Mouse (Mus musculus) hindbrain, embryonic 14.5 days (tissue): ENCODE data around the gene Lrrc29. TPM values are rescaled to one million over a fixed set of nuclear protein-coding genes. Genes with fewer than 3 reads are reported as not detected.
A peak's percentile ranks its signal among the peaks of the same experiment; 100 is the strongest.

Experiments
- ATAC-seq: fragments of 200-750 bp; cut with Nextera tagmentation; 2 replicates; pipeline ENCODE4 v1.8.0; 2017; ENCODE audit warnings: moderate number of reproducible peaks, mild to moderate bottlenecking, moderate TSS enrichment, moderate library complexity; ENCODE audit not compliant: low FRiP score
- DNase-seq: peaks from one replicate; pipeline ENCODE4 v3.0.0-alpha.2; 2015; ENCODE audit warnings: low spot score
- H3K27ac ChIP-seq: fragments of 300-500 bp; sonication (generic); 2 replicates; pipeline ENCODE4 v1.5.1; 2014; ENCODE audit warnings: mild to moderate bottlenecking, moderate library complexity
- H3K27me3 ChIP-seq: fragments of 300-500 bp; sonication (generic); 2 replicates; pipeline ENCODE4 v1.6.1; 2014; ENCODE audit warnings: mild to moderate bottlenecking, low read length, mixed read lengths; ENCODE audit not compliant: control insufficient read depth, insufficient read depth
- H3K36me3 ChIP-seq: fragments of 300-500 bp; sonication (generic); replicated peaks from 2 replicates; pipeline ENCODE4 v1.6.1; 2014; ENCODE audit not compliant: control insufficient read depth, insufficient read depth
- H3K4me1 ChIP-seq: fragments of 300-500 bp; sonication (generic); replicated peaks from 2 replicates; pipeline ENCODE4 v1.6.1; 2014; ENCODE audit warnings: antibody characterized with exemption, low read length, mixed read lengths; ENCODE audit not compliant: control insufficient read depth, insufficient read depth
- H3K4me2 ChIP-seq: fragments of 300-500 bp; sonication (generic); replicated peaks from 2 replicates; pipeline ENCODE4 v1.6.1; 2014; ENCODE audit warnings: mild to moderate bottlenecking, moderate library complexity
- H3K4me3 ChIP-seq: fragments of 300-500 bp; sonication (generic); replicated peaks from 2 replicates; pipeline ENCODE4 v1.5.1; 2014; ENCODE audit warnings: mild to moderate bottlenecking, low read length
- H3K9ac ChIP-seq: fragments of 300-500 bp; sonication (generic); 2 replicates; pipeline ENCODE4 v1.6.1; 2014
- H3K9me3 ChIP-seq: fragments of 300-500 bp; sonication (generic); 2 replicates; pipeline ENCODE4 v1.6.1; 2016; ENCODE audit warnings: low read length; ENCODE audit not compliant: control insufficient read depth
- WGBS: fragments of 180-500 bp; shearing (Covaris S2); extraction: QIAGEN DNeasy Blood & Tissue Kit; methylation state at CpG from one replicate; pipeline ENCODE4 v1.1.7; 2014; 5-methylcytosine and 5-hydroxymethylcytosine counted together
- polyA plus RNA-seq: library from polyadenylated mRNA; unstranded; fragments of >200 nt; fragmentation: Nextera tagmentation; extraction: Ambion mirVana; gene quantifications from 2 replicates; pipeline ENCODE4 v1.2.1, GENCODE M21; 2014

Gene Lrrc29
- polyA plus RNA-seq, 1 experiment from 2014 or later = 0.92 TPM

GRCm38 (mm10) chr8:105306146-105306691 is 19.9 kb downstream of the Lrrc29 start:
- Histone ChIP-seq H3K4me2 (peak overlapping the region; percentile 47), H3K9ac (0 out of 2 replicates have a peak overlapping the region, but pooled peaks have one; percentile 13), H3K9me3 (no peaks in the 10 kb centered on the region), H3K27me3 (no peaks in the 10 kb centered on the region), H3K4me3 (no peak overlapping the region), H3K36me3 (peaks cover 84% of the 10 kb centered on the region), H3K27ac (no peak overlapping the region), H3K4me1 (peaks cover 10% of the 10 kb centered on the region)
- WGBS = 50% methylated on average over 5 of the region's 5 CpGs
- DNase-seq (no peak), ATAC-seq (no peak)

DNA sequence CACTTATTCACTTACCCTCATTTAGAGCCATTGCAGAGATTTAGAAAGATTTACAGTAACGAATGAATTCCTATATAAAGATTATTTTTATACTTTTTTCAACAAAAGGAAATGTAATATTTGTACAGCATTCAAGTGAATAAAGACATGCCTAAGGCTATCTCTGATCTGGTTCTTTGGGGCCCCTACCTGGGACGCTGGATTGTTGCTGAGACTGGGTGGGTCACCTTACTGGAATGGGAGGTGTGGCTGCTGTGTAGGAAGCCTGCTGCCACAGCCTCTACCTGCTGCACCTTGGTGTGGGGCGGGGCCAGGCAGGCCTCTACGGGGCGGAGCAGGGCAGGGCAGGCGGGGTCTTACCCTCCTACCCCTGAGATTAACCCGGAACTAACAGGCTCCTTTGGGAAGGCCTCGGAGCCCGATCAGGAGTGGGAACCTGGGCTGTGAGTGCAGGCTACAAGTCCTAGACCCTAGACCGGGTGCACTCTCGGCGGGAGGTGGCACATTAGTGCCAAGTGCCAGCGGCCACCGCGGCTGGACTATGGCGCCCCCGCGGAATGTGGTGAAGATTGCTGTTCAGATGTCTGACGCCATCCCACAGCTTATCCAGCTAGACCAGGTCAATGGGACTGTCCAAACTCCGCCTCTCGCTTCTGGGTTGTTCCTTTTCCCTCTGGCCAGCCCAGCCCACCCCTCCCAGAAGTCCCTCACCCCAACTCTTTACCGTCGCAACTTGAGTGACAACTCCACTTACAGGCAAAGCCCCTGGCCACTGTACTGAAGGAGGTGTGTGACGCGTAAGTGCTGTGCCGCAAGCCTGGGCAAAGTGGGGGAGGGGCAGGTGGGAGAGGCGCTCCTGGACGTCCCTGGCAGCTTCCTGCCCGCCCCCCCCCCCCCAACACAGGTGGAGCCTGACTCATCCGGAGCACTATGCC is 20.6 kb downstream of the Lrrc29 start, which contains the start of gene Elmo3:
Gene Elmo3, plus strand, starts transcription at position 391 of the 935 bp plus-strand sequence.
- H3K4me2 ChIP-seq = peak within 1 kb of the TSS; percentile 47
- H3K4me3 ChIP-seq = peak within 1 kb of the TSS; percentile 12; the same call in 1 of the 2 replicates
- H3K27me3 ChIP-seq = no peaks in the 10 kb centered on the region
- 7% methylated on average over 30 of the region's 30 CpGs for WGBS
- peaks cover 86% of the 10 kb centered on the region for H3K36me3 ChIP-seq
- peak within 1 kb of the TSS; percentile 16; the same call in 1 of the 2 replicates for H3K27ac ChIP-seq
- peaks cover 10% of the 10 kb centered on the region for H3K4me1 ChIP-seq
- H3K9me3 ChIP-seq = no peaks in the 10 kb centered on the region
- DNase-seq (no peak), ATAC-seq (peak; percentile 45)
- H3K9ac ChIP-seq = peak within 1 kb of the TSS; percentile 13; the same call in 1 of the 2 replicates

GRCm38 (mm10) chr8:105304325-105305210 is 21.5 kb downstream of the Lrrc29 start:
- Histone ChIP-seq H3K4me3 (no peak overlapping the region), H3K27me3 (no peaks in the 10 kb centered on the region), H3K9ac (no peak overlapping the region), H3K27ac (peak overlapping the region; percentile 16; the same call in 1 of the 2 replicates), H3K9me3 (no peaks in the 10 kb centered on the region), H3K4me1 (peaks cover 10% of the 10 kb centered on the region), H3K4me2 (no peak overlapping the region), H3K36me3 (peaks cover 87% of the 10 kb centered on the region)
- 68% methylated on average over 9 of the region's 9 CpGs for WGBS
- DNase-seq (no peak), ATAC-seq (no peak; the same call in 1 of the 2 replicates)

GRCm38 (mm10) chr8:105303874-105304273 is 22.2 kb downstream of the Lrrc29 start:
- no peak overlapping the region for H3K27ac ChIP-seq
- H3K4me3 ChIP-seq = no peak overlapping the region
- no peaks in the 10 kb centered on the region for H3K9me3 ChIP-seq
- ATAC-seq = no peak
- H3K4me1 ChIP-seq = peaks cover 13% of the 10 kb centered on the region
- no peaks in the 10 kb centered on the region for H3K27me3 ChIP-seq
- DNase-seq = no peak
- H3K36me3 ChIP-seq = peaks cover 82% of the 10 kb centered on the region
- WGBS = 84% methylated on average over 9 of the region's 9 CpGs
- no peak overlapping the region for H3K9ac ChIP-seq
- H3K4me2 ChIP-seq = no peak overlapping the region

DNA sequence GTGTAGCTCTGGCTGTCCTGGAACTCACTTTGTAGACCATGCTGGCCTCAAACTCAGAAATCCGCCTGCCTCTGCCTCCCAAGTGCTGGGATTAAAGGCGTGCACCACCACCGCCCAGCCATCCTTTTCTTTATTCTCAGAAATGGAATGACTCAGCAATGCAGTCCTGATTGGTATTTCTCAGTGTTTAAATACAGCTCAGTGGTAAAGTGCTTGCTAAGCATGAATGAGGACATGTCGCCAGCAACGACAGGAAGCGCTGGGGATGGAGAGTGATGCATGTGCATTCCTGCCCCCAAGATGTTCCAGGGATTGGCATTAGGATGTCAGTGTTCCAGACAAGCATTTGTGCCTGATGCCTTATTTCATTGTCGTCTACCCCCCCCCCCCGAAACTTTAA is 22.7 kb downstream of the Lrrc29 start:
- Histone ChIP-seq H3K4me2 (no peak overlapping the region), H3K27me3 (no peaks in the 10 kb centered on the region), H3K27ac (no peak overlapping the region), H3K9ac (no peak overlapping the region), H3K4me3 (no peak overlapping the region), H3K36me3 (peaks cover 77% of the 10 kb centered on the region), H3K4me1 (peaks cover 18% of the 10 kb centered on the region), H3K9me3 (no peaks in the 10 kb centered on the region)
- WGBS = 87% methylated on average over 8 of the region's 8 CpGs
- DNase-seq = no peak
- no peak for ATAC-seq

- H3K27ac ChIP-seq = no peak overlapping the region
- ATAC-seq = no peak
- WGBS = 96% methylated on average over 8 of the region's 8 CpGs
- DNase-seq = no peak
- H3K4me3 ChIP-seq = no peak overlapping the region
- peaks cover 17% of the 10 kb centered on the region for H3K4me1 ChIP-seq
- H3K9ac ChIP-seq = no peak overlapping the region
- no peaks in the 10 kb centered on the region for H3K9me3 ChIP-seq
- H3K36me3 ChIP-seq = peaks cover 56% of the 10 kb centered on the region
- H3K4me2 ChIP-seq = no peak overlapping the region
- no peaks in the 10 kb centered on the region for H3K27me3 ChIP-seq
Observed at GRCm38 (mm10) chr8:105299962-105300361, 26.1 kb downstream of the Lrrc29 start.

GRCm38 (mm10) chr8:105298351-105299252 is 27.5 kb downstream of the Lrrc29 start:
- H3K9ac ChIP-seq = peak overlapping the region; percentile 91
- peaks cover 42% of the 10 kb centered on the region for H3K36me3 ChIP-seq
- no peaks in the 10 kb centered on the region for H3K9me3 ChIP-seq
- 65% methylated on average over 18 of the region's 18 CpGs for WGBS
- peak overlapping the region; percentile 86 for H3K4me2 ChIP-seq
- H3K4me1 ChIP-seq = peaks cover 17% of the 10 kb centered on the region
- H3K27me3 ChIP-seq = no peaks in the 10 kb centered on the region
- DNase-seq (no peak), ATAC-seq (no peak)
- H3K27ac ChIP-seq = no peak overlapping the region
- H3K4me3 ChIP-seq = peak overlapping the region; percentile 91

DNA sequence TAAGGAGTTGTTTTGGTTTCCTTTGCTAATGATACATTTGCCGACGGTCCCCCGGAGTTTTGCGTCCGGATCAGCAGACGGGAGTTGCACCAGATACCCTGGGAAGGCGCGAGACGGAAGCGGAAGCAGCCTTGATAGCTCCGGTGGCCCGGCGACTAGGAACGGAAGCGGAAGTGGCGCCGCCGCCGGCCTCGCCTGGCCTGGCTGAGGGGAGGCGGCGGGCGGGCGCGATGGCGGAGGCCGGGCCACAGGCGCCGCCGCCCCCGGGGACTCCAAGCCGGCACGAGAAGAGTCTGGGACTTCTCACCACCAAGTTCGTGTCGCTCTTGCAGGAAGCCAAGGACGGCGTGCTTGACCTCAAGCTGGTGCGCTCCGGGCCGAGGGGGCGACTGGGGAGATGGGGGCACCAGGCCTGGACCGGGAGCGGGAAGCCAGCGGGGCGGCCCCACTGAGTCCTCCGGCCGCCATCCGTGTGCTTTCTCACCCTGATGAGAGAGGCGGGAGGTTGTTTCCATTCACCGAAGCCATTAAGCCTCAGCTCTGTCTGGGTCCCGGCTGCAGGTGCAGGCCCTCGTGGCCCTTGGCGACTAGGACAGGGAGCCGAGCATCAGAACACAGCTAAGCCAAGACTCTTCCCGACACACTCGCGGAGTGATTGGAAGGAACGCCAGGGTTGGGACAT is 28.4 kb downstream of the Lrrc29 start, which contains the start of gene E2f4:
Gene E2f4, plus strand, starts transcription at position 153 of the 682 bp plus-strand sequence.
- Histone ChIP-seq H3K27me3 (no peaks in the 10 kb centered on the region), H3K4me2 (peak within 1 kb of the TSS; percentile 86), H3K4me3 (peak within 1 kb of the TSS; percentile 91), H3K9ac (peak within 1 kb of the TSS; percentile 91), H3K4me1 (peaks cover 17% of the 10 kb centered on the region), H3K9me3 (no peaks in the 10 kb centered on the region), H3K36me3 (peaks cover 33% of the 10 kb centered on the region), H3K27ac (peak within 1 kb of the TSS; percentile 56; the same call in 1 of the 2 replicates)
- under 1% methylated on average over 54 of the region's 58 CpGs for WGBS
- ATAC-seq (peak; percentile 90), DNase-seq (peak; percentile 91)
